Mouse (Mus musculus) hindbrain, postnatal 0 days (tissue): ENCODE data around the gene 0610009B22Rik. TPM values are rescaled to one million over a fixed set of nuclear protein-coding genes. Genes with fewer than 3 reads are reported as not detected.

ENCODE experiments used
- ATAC-seq: fragments of 200-750 bp; cut with Nextera tagmentation; 2 replicates; pipeline ENCODE4 v1.8.0; 2017; ENCODE audit warnings: mild to moderate bottlenecking, moderate TSS enrichment, moderate library complexity
- DNase-seq: peaks from one replicate; pipeline ENCODE4 v3.0.0-alpha.2; 2015; ENCODE audit warnings: low spot score
- H3K27ac ChIP-seq: fragments of 300-500 bp; sonication (generic); 2 replicates; pipeline ENCODE4 v1.5.1; 2014; ENCODE audit warnings: mild to moderate bottlenecking
- H3K27me3 ChIP-seq: fragments of 300-500 bp; sonication (generic); 2 replicates; pipeline ENCODE4 v1.6.1; 2014; ENCODE audit warnings: low read length, mixed read lengths; ENCODE audit not compliant: insufficient read depth
- H3K36me3 ChIP-seq: fragments of 300-500 bp; sonication (generic); 2 replicates; pipeline ENCODE4 v1.6.1; 2014; ENCODE audit warnings: low read length, mixed read lengths; ENCODE audit not compliant: insufficient read depth
- H3K4me1 ChIP-seq: fragments of 300-500 bp; sonication (generic); 2 replicates; pipeline ENCODE4 v1.6.1; 2014; ENCODE audit warnings: antibody characterized with exemption, low read length, mixed read lengths; ENCODE audit not compliant: insufficient read depth
- H3K4me2 ChIP-seq: fragments of 300-500 bp; sonication (generic); 2 replicates; pipeline ENCODE4 v1.6.1; 2014; ENCODE audit warnings: low read depth, mild to moderate bottlenecking, low read length, moderate library complexity, mixed read lengths
- H3K4me3 ChIP-seq: fragments of 300-500 bp; sonication (generic); 2 replicates; pipeline ENCODE4 v1.5.1; 2014; ENCODE audit warnings: low read length
- H3K9ac ChIP-seq: fragments of 300-500 bp; sonication (generic); replicated peaks from 2 replicates; pipeline ENCODE4 v1.6.1; 2014; ENCODE audit warnings: mild to moderate bottlenecking, low read length, moderate library complexity, mixed read lengths
- H3K9me3 ChIP-seq: fragments of 300-500 bp; sonication (generic); 2 replicates; pipeline ENCODE4 v1.6.1; 2016; ENCODE audit warnings: low read length, mixed read lengths
- CTCF ChIP-seq: IDR thresholded peaks from 2 replicates; pipeline ENCODE4 v1.5.1; 2016; ENCODE audit warnings: antibody characterized with exemption, control low read depth, low read depth
- WGBS: fragments of 180-500 bp; shearing (Covaris S2); extraction: QIAGEN DNeasy Blood & Tissue Kit; methylation state at CpG from one replicate; pipeline ENCODE4 v1.1.7; 2014; 5-methylcytosine and 5-hydroxymethylcytosine counted together
- polyA plus RNA-seq: library from polyadenylated mRNA; unstranded; fragments of >200 nt; fragmentation: Nextera tagmentation; extraction: Ambion mirVana; gene quantifications from 2 replicates; pipeline ENCODE4 v1.2.1, GENCODE M21; 2015
- total RNA-seq: library from RNA; depleted of rRNA; stranded (reverse); fragments of >200 nt; gene quantifications from 2 replicates; pipeline ENCODE4 v1.2.3, GENCODE M21; 2014

The 0610009B22Rik gene
- total and polyA plus RNA-seq, 2 experiments from 2014 or later = 23.8 to 92.3 TPM

DNA sequence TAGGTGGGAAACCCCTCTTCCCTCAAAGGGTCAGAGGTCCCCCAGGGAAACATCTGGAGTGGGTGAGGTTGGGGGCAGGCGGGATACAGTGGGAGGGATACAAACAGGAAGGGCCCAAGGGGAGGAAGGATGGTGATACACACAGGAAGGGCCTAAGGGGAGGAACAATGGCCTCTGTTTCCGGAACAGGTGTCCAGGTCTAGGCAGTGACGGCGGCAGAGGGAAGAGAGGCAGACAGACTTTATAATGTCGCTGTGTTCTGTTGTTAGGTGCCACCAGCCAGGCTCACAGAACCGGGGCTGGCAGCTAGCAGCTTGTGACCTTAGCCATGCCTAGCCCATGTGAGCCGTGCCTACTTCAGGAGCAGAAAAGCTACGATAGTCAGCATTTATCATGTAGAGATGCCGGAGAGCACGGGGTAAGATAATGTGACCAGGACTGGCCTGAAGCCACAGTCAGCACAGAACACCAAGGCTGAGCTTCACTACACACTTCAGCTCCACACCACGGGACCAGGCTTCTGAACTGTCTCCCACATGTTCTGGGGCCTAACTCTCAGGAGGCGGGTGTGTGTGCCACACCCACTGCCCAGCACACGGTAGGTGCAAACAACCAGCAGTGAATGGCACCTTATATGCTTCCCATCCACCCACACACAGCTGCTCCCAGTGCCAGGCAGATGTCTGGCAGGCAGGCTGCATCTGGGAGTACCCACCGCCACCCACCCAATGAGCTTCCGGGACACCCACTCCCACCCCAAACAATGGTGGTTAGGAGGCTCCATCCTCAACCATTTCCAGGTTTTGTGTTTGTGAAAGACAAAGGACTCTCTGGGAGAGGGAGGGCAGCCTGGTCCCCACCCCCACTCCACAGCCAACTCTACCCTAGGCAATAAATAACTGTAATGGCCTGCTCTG is 41.7 kb downstream of the 0610009B22Rik start:
- Histone ChIP-seq H3K4me2 (no peak overlapping the region), H3K9ac (no peak overlapping the region), H3K27ac (no peak overlapping the region), H3K36me3 (peaks cover 5% of the 10 kb centered on the region; the same call in 1 of the 2 replicates), H3K27me3 (no peaks in the 10 kb centered on the region), H3K4me3 (no peak overlapping the region), H3K4me1 (peaks cover 4% of the 10 kb centered on the region; the same call in 1 of the 2 replicates), H3K9me3 (no peaks in the 10 kb centered on the region)
- no peak for TF ChIP-seq CTCF
- 80% methylated on average over 15 of the region's 15 CpGs for WGBS
- ATAC-seq = no peak
- no peak for DNase-seq

DNA sequence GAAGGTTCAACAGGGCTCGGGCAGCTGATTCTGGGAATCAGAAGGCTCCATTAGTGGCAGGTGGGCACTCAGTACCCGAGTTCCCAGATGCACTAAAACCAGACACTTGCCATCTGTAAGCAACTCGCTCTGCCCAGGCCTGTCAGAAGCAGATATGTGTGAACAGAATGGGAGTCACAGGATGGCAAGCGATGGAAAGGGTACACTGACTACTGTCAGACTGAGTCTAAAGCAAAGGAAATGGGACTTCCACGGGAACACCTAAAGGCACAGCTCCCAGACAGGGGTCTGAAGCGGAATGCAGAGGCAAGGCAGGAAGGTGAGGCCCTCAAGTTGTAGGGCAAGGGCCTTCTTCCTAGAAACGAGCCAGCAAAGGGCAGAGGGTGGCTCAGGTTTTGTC is 42.4 kb downstream of the 0610009B22Rik start:
- no peak for DNase-seq
- Histone ChIP-seq H3K4me3 (no peak overlapping the region), H3K27me3 (no peaks in the 10 kb centered on the region), H3K9me3 (no peaks in the 10 kb centered on the region), H3K4me2 (no peak overlapping the region), H3K4me1 (peaks cover 4% of the 10 kb centered on the region; the same call in 1 of the 2 replicates), H3K36me3 (peaks cover 5% of the 10 kb centered on the region; the same call in 1 of the 2 replicates), H3K27ac (no peak overlapping the region), H3K9ac (no peak overlapping the region)
- 83% methylated on average over 7 of the region's 7 CpGs for WGBS
- ATAC-seq = no peak
- no peak for TF ChIP-seq CTCF

DNA sequence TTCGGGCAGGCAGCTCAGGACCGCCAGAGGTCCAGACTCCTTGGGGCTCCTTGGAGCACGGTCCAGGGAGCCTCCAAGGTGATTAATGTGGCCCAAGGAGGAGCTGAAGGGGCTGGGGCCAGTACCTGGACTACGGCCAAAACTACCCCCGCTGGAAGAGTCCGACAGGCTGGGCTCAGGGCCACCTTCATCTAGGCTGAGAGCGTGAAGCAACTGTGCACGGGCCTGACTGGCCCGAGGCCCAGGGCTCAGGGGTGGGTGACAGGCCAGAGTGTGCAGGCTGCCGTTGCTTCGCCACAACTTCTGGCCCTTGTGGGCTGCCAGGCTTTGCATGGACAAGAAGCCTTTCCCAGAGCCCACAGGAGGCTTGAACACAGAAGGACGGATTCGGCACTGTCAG is 43.4 kb downstream of the 0610009B22Rik start:
- Histone ChIP-seq H3K9me3 (no peaks in the 10 kb centered on the region), H3K4me3 (no peak overlapping the region), H3K4me1 (peaks cover 4% of the 10 kb centered on the region; the same call in 1 of the 2 replicates), H3K36me3 (peaks cover 5% of the 10 kb centered on the region; the same call in 1 of the 2 replicates), H3K27me3 (no peaks in the 10 kb centered on the region), H3K27ac (peak overlapping the region; percentile 48; the same call in 1 of the 2 replicates), H3K9ac (no peak overlapping the region), H3K4me2 (no peak overlapping the region)
- DNase-seq (peak; percentile 56), ATAC-seq (peak; percentile 30; the same call in 1 of the 2 replicates)
- TF ChIP-seq CTCF = no peak
- WGBS = 53% methylated on average over 13 of the region's 13 CpGs

DNA sequence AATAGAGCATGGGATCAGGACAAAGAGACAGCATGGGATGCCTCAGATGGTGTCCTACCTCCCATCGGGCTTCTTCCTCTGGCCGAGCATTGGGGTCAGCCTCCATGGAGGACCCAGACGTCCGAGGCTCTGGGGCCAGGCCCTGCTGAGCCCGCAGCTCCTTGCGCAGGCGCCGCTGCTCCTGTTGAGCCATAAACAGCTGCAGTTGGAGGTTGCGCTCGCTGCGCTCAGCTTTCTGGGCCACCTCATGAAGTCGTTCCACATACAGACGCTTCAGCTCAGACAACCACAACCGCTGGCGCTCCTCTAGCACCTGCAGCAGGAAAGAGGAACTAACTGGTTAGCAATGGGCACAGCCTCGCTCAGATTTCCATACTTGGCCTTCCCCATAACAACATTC is 44.5 kb downstream of the 0610009B22Rik start:
- Histone ChIP-seq H3K27ac (peak overlapping the region; percentile 60; the same call in 1 of the 2 replicates), H3K4me3 (no peak overlapping the region), H3K4me1 (no peaks in the 10 kb centered on the region), H3K9ac (no peak overlapping the region), H3K9me3 (no peaks in the 10 kb centered on the region), H3K4me2 (no peak overlapping the region), H3K27me3 (no peaks in the 10 kb centered on the region), H3K36me3 (peaks cover 5% of the 10 kb centered on the region; the same call in 1 of the 2 replicates)
- 56% methylated on average over 16 of the region's 16 CpGs for WGBS
- ATAC-seq (no peak), DNase-seq (no peak)
- no peak for TF ChIP-seq CTCF

DNA sequence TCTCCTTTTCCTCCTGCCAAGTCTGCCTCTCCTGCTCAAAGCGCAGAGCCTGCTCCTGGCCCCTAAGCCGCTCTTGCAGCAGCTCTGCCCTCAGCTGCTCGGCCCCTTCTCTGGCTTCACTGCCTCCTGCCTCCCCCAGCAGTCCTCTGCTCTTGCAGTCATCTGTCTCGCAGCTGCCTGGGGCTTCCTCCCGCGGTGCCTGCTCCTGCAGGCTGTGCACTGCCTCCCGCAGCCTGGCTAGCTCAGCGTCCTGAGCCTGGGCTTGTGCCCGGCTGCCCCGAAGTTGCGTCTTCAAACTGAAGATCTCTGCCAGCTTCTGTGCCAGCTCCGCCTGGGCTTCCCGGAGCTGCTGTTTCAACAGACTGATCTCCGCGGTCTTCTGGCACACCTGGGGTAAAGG is 44.9 kb downstream of the 0610009B22Rik start:
- WGBS = 33% methylated on average over 15 of the region's 15 CpGs
- peaks cover 5% of the 10 kb centered on the region; the same call in 1 of the 2 replicates for H3K36me3 ChIP-seq
- no peak for TF ChIP-seq CTCF
- peak overlapping the region; percentile 13; the same call in 1 of the 2 replicates for H3K4me2 ChIP-seq
- no peaks in the 10 kb centered on the region for H3K9me3 ChIP-seq
- peak overlapping the region; percentile 60; the same call in 1 of the 2 replicates for H3K27ac ChIP-seq
- 0 out of 2 replicates have a peak overlapping the region, but pooled peaks have one; percentile 13 for H3K9ac ChIP-seq
- H3K4me1 ChIP-seq = no peaks in the 10 kb centered on the region
- DNase-seq (peak; percentile 56), ATAC-seq (peak; percentile 50)
- no peak overlapping the region for H3K4me3 ChIP-seq
- H3K27me3 ChIP-seq = no peaks in the 10 kb centered on the region

DNA sequence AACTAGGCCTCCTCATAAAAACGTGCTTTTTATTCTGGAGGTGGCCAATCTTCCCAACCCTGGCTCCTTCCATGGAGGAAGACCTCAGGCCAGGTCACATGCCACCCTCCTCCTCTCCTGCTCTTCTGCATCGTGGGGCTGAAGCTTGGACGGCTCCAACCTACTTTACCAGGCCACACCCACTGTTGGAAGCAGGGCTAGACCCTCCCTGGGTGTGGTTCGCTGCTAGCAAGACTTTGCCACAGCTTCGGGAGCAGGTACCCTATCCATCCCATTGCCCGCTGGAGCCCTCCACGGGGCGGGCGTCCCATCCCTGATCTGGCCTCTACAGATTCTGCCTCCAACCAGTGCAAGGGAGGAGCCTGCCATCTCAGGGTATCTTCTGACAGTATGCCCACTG is 45.5 kb downstream of the 0610009B22Rik start:
- Histone ChIP-seq H3K4me2 (peak overlapping the region; percentile 13; the same call in 1 of the 2 replicates), H3K4me3 (no peak overlapping the region), H3K27me3 (no peaks in the 10 kb centered on the region), H3K9me3 (no peaks in the 10 kb centered on the region), H3K27ac (0 out of 2 replicates have a peak overlapping the region, but pooled peaks have one; percentile 60), H3K4me1 (no peaks in the 10 kb centered on the region), H3K36me3 (peaks cover 5% of the 10 kb centered on the region; the same call in 1 of the 2 replicates), H3K9ac (0 out of 2 replicates have a peak overlapping the region, but pooled peaks have one; percentile 13)
- DNase-seq (no peak), ATAC-seq (no peak)
- WGBS = 65% methylated on average over 9 of the region's 9 CpGs
- TF ChIP-seq CTCF = no peak
